In the genomic region with DNA sequence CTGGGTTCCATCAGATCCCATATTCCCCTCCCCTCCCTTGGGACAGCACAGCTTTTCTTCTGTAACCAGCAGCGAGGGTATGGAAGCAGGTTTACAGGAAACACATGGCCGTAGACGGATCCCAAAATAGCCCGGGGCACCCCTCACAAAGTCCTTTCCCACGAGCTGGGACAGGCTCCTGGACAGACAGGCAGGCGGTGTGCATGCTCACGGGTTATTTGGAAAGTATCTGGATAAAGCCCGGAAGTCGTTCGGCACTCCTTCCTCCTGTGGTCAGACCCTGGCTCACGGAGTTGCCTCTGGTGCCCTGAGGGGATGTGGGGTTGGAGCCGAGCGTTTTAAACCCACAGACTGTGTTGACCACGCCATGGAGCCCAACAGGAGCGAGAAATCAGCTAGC, we compare ENCODE assay signal across 11 mouse cellular contexts. TPM values are rescaled to one million over a fixed set of nuclear protein-coding genes. Genes with fewer than 3 reads are reported as not detected.
A peak's percentile ranks its signal among the peaks of the same experiment; 100 is the strongest.
DNase-seq lines count a peak whose midpoint lies in the region; ATAC-seq and TF ChIP-seq lines count a peak whose summit lies in the region.
"Had no signal": no experiment of that assay in that cellular context is flagged by ENCODE, and none has a peak within 500 bp of the region (broad histone marks: within the 10 kb centered on the region; RNA-seq: fewer than 3 reads in every experiment).

No protein-coding gene starts in this region.

- no peak for TF ChIP-seq CTCF in lung, postnatal 0 days (IDR thresholded peaks at IDR 0.05)

- H3K9ac ChIP-seq in lung, postnatal 0 days (replicated peaks; ENCODE audit: low read depth): no peak overlapping the region
- H3K9ac ChIP-seq in intestine, embryonic 16.5 days (ENCODE audit: low read depth, low read length): no peak overlapping the region
- H3K9ac ChIP-seq in hindbrain, embryonic 12.5 days: no peak overlapping the region
- H3K9ac ChIP-seq in hindbrain, embryonic 16.5 days (ENCODE audit: low read depth, low read length): no peak overlapping the region
- H3K9ac ChIP-seq: neural tube, embryonic 12.5 days had no signal

- TF ChIP-seq EP300 in lung, postnatal 0 days (IDR thresholded peaks at IDR 0.05): no peak

- no peaks in the 10 kb centered on the region for H3K9me3 ChIP-seq in lung, postnatal 0 days (ENCODE audit: low read length)
- H3K9me3 ChIP-seq in intestine, embryonic 16.5 days (ENCODE audit: control insufficient read depth, low read length): no peaks in the 10 kb centered on the region
- H3K9me3 ChIP-seq in hindbrain, embryonic 12.5 days (replicated peaks): no peaks in the 10 kb centered on the region
- H3K9me3 ChIP-seq in hindbrain, embryonic 16.5 days (ENCODE audit: control insufficient read depth, low read length): no peaks in the 10 kb centered on the region
- H3K9me3 ChIP-seq: neural tube, embryonic 12.5 days had no signal

- no peak overlapping the region for H3K4me2 ChIP-seq in lung, postnatal 0 days (replicated peaks; ENCODE audit: low read depth, low read length)
- H3K4me2 ChIP-seq in intestine, embryonic 16.5 days (ENCODE audit: low read depth, low read length): no peak overlapping the region
- no peak overlapping the region for H3K4me2 ChIP-seq in hindbrain, embryonic 12.5 days (replicated peaks)
- no peak overlapping the region for H3K4me2 ChIP-seq in hindbrain, embryonic 16.5 days (ENCODE audit: low read length)
- H3K4me2 ChIP-seq: neural tube, embryonic 12.5 days had no signal

- ATAC-seq in lung, postnatal 0 days: peak; percentile 30; the same call in 1 of the 2 replicates
- no peak for ATAC-seq in intestine, embryonic 16.5 days
- ATAC-seq in megakaryocyte progenitor cell, adult 5-6 weeks (replicated peaks; ENCODE audit: poor library complexity): peak; percentile 43
- ATAC-seq in hindbrain, embryonic 12.5 days (ENCODE audit: low FRiP score): no peak
- ATAC-seq in hindbrain, embryonic 16.5 days: no peak

- no peak overlapping the region for H3K4me3 ChIP-seq in lung, postnatal 0 days (ENCODE audit: low read depth, low read length)
- H3K4me3 ChIP-seq in intestine, embryonic 16.5 days (ENCODE audit: low read length): no peak overlapping the region
- H3K4me3 ChIP-seq in hindbrain, embryonic 12.5 days: no peak overlapping the region
- H3K4me3 ChIP-seq in hindbrain, embryonic 16.5 days (ENCODE audit: low read length): no peak overlapping the region
- H3K4me3 ChIP-seq: neural tube, embryonic 12.5 days had no signal

- peaks cover 34% of the 10 kb centered on the region for H3K36me3 ChIP-seq in lung, postnatal 0 days (ENCODE audit: insufficient read depth, low read length)
- peaks cover 15% of the 10 kb centered on the region; the same call in 1 of the 2 replicates for H3K36me3 ChIP-seq in intestine, embryonic 16.5 days (ENCODE audit: control insufficient read depth, insufficient read depth, low read length)
- peaks cover 4% of the 10 kb centered on the region; the same call in 1 of the 2 replicates for H3K36me3 ChIP-seq in hindbrain, embryonic 12.5 days
- H3K36me3 ChIP-seq in hindbrain, embryonic 16.5 days (ENCODE audit: control insufficient read depth, insufficient read depth, low read length): no peaks in the 10 kb centered on the region

- WGBS in lung, postnatal 0 days: 55% methylated on average over 15 of the region's 15 CpGs
- WGBS in intestine, embryonic 16.5 days: 57% methylated on average over 15 of the region's 15 CpGs
- WGBS in hindbrain, embryonic 12.5 days: 63% methylated on average over 15 of the region's 15 CpGs
- 77% methylated on average over 15 of the region's 15 CpGs for WGBS in hindbrain, embryonic 16.5 days

- no peaks in the 10 kb centered on the region for H3K27me3 ChIP-seq in lung, postnatal 0 days (replicated peaks; ENCODE audit: insufficient read depth, low read length)
- no peaks in the 10 kb centered on the region for H3K27me3 ChIP-seq in intestine, embryonic 16.5 days (replicated peaks; ENCODE audit: control insufficient read depth, insufficient read depth, low read length)
- H3K27me3 ChIP-seq in hindbrain, embryonic 12.5 days: no peaks in the 10 kb centered on the region
- no peaks in the 10 kb centered on the region for H3K27me3 ChIP-seq in hindbrain, embryonic 16.5 days (replicated peaks; ENCODE audit: control insufficient read depth, insufficient read depth, low read length)
- H3K27me3 ChIP-seq: neural tube, embryonic 12.5 days had no signal

- H3K27ac ChIP-seq in lung, postnatal 0 days (ENCODE audit: low read length): 0 out of 2 replicates have a peak overlapping the region, but pooled peaks have one; percentile 9
- H3K27ac ChIP-seq in intestine, embryonic 16.5 days (ENCODE audit: low read length): peak overlapping the region; percentile 3
- no peak overlapping the region for H3K27ac ChIP-seq in hindbrain, embryonic 12.5 days
- no peak overlapping the region for H3K27ac ChIP-seq in hindbrain, embryonic 16.5 days (ENCODE audit: low read depth, low read length)
- H3K27ac ChIP-seq: neural tube, embryonic 12.5 days had no signal

- no peaks in the 10 kb centered on the region for H3K4me1 ChIP-seq in lung, postnatal 0 days (ENCODE audit: insufficient read depth, low read depth, low read length)
- H3K4me1 ChIP-seq in intestine, embryonic 16.5 days (ENCODE audit: control insufficient read depth, insufficient read depth, low read length): peaks cover 29% of the 10 kb centered on the region
- no peaks in the 10 kb centered on the region for H3K4me1 ChIP-seq in hindbrain, embryonic 12.5 days
- no peaks in the 10 kb centered on the region for H3K4me1 ChIP-seq in hindbrain, embryonic 16.5 days (ENCODE audit: control insufficient read depth, insufficient read depth, low read depth, low read length)
- H3K4me1 ChIP-seq: neural tube, embryonic 12.5 days had no signal

- no peak for DNase-seq in lung, postnatal 0 days (ENCODE audit: low spot score)
- DNase-seq in lung, postnatal 14 days: no peak
- DNase-seq in heart, adult 8-10 months (ENCODE audit: low spot score): peak; percentile 44
- DNase-seq in left cerebral cortex, adult 9 months (ENCODE audit: low spot score in 2 of 2): no peak

RNA-seq across cellular contexts. Expression of a gene that starts 24.6 kb away (rescaled TPM):
- polyA plus RNA-seq in lung, postnatal 0 days (2015; fragmentation: Nextera tagmentation; extraction: Ambion mirVana): 9.7 and 10.3 TPM in 2 replicates
- total RNA-seq in heart, adult 8-10 months (2022): 1 to 10 TPM; 4.6 to 7.1 (median 5.2) TPM
- 7.6 and 8.5 TPM in 2 replicates for polyA plus RNA-seq in intestine, embryonic 16.5 days (2015; fragmentation: Nextera tagmentation; extraction: Ambion mirVana)
- 0.46 and 0.49 TPM in 2 replicates for total RNA-seq in megakaryocyte progenitor cell, adult 5-6 weeks (2015)
- total RNA-seq in megakaryocyte progenitor cell, adult 5-6 weeks (2017): 0.14 and 0.50 TPM in 2 replicates
- 2.7 and 3.2 TPM in 2 replicates for polyA plus RNA-seq in hindbrain, embryonic 12.5 days (2016; fragmentation: Nextera tagmentation; extraction: Ambion mirVana)
- polyA plus RNA-seq in hindbrain, embryonic 16.5 days (2015; fragmentation: Nextera tagmentation; extraction: Ambion mirVana): 1.1 TPM in 2 replicates

RNA-seq across cellular contexts. Expression of a gene that starts 42.4 kb away (rescaled TPM):
- 0.79 and 0.83 TPM in 2 replicates for polyA plus RNA-seq in lung, postnatal 0 days (2015; fragmentation: Nextera tagmentation; extraction: Ambion mirVana)
- total RNA-seq in heart, adult 8-10 months (2022): 1 to 10 TPM; 2.4 to 5.5 (median 4.1) TPM
- polyA plus RNA-seq in intestine, embryonic 16.5 days (2015; fragmentation: Nextera tagmentation; extraction: Ambion mirVana): 1.5 and 1.6 TPM in 2 replicates
- total RNA-seq in megakaryocyte progenitor cell, adult 5-6 weeks (2015): not detected in 2 replicates
- total RNA-seq in megakaryocyte progenitor cell, adult 5-6 weeks (2017): not detected in 2 replicates
- 2.3 and 2.5 TPM in 2 replicates for polyA plus RNA-seq in hindbrain, embryonic 12.5 days (2016; fragmentation: Nextera tagmentation; extraction: Ambion mirVana)
- polyA plus RNA-seq in hindbrain, embryonic 16.5 days (2015; fragmentation: Nextera tagmentation; extraction: Ambion mirVana): 44.3 and 49.8 TPM in 2 replicates
- total RNA-seq: MEL had no signal
- polyA plus RNA-seq: liver, embryonic 16.5 days had no signal

Comparison
In these comparisons a context has a peak if more than half of its experiments do, and no peak if none do; other contexts are left out.
1. RNA of a gene that starts 42.4 kb away (polyA plus RNA-seq): 44.3 to 49.8 TPM in hindbrain, embryonic 16.5 days; 2.3 to 2.5 TPM in hindbrain, embryonic 12.5 days, 1.5 to 1.6 TPM in intestine, embryonic 16.5 days and 0.79 to 0.83 TPM in lung, postnatal 0 days; every median in the first group is over 10 times any median in the second.
2. ATAC-seq: peak in lung, postnatal 0 days (single experiment) and megakaryocyte progenitor cell, adult 5-6 weeks (single experiment); none in intestine, embryonic 16.5 days (single experiment), hindbrain, embryonic 12.5 days (single experiment) and hindbrain, embryonic 16.5 days (single experiment).
3. H3K27ac ChIP-seq: peak in lung, postnatal 0 days (single experiment) and intestine, embryonic 16.5 days (single experiment); none in hindbrain, embryonic 12.5 days (single experiment) and hindbrain, embryonic 16.5 days (single experiment).